Mouse (Mus musculus): ENCODE measurements at regions not wholly inside any gene's neighbourhood (a gene's known extent, or its start where the extent isn't known, plus 50 kb on each side); places are given as distances from the start of the nearest gene placed in this dataset.

- peak; percentile 6 for DNase-seq
Measured at GRCm38 (mm10) chr3:148762541-148763225, 227.7 kb downstream of the Adgrl2 start.

GRCm38 (mm10) chr3:148761586-148761985 is 228.8 kb downstream of the Adgrl2 start:
- no peak for DNase-seq

- DNase-seq = no peak
Measured at GRCm38 (mm10) chr3:148759500-148759899, 230.9 kb downstream of the Adgrl2 start.

GRCm38 (mm10) chr3:148746234-148746633 is 244.1 kb downstream of the Adgrl2 start:
- no peak for DNase-seq

GRCm38 (mm10) chr3:148744651-148745050 is 245.7 kb downstream of the Adgrl2 start:
- DNase-seq = no peak

- DNase-seq = peak in 1 of 2 experiments; percentile 1
Measured at GRCm38 (mm10) chr3:148734194-148734749, 256.1 kb downstream of the Adgrl2 start.

GRCm38 (mm10) chr3:148733227-148733854 is 257.0 kb downstream of the Adgrl2 start:
- no peak for DNase-seq

GRCm38 (mm10) chr3:148731436-148731835 is 258.9 kb downstream of the Adgrl2 start:
- no peak for DNase-seq

GRCm38 (mm10) chr3:148729242-148729680 is 261.1 kb downstream of the Adgrl2 start:
- peak; percentile 4 to 9 for DNase-seq

GRCm38 (mm10) chr3:148728513-148729241 is 261.7 kb downstream of the Adgrl2 start:
- no peak for DNase-seq

- no peak for DNase-seq
Measured at GRCm38 (mm10) chr3:148726596-148727331, 263.6 kb downstream of the Adgrl2 start.

- DNase-seq = no peak
Measured at GRCm38 (mm10) chr3:148696555-148696954, 293.8 kb downstream of the Adgrl2 start.

GRCm38 (mm10) chr3:148695453-148695852 is 294.9 kb downstream of the Adgrl2 start:
- peak in 1 of 2 experiments; percentile 4 for DNase-seq

GRCm38 (mm10) chr3:148683181-148683580 is 307.2 kb downstream of the Adgrl2 start:
- no peak for DNase-seq

- no peak for DNase-seq
Measured at GRCm38 (mm10) chr3:148682445-148682994, 307.8 kb downstream of the Adgrl2 start.

- DNase-seq = no peak
Measured at GRCm38 (mm10) chr3:148681186-148681585, 309.2 kb downstream of the Adgrl2 start.

- no peak for DNase-seq
Measured at GRCm38 (mm10) chr3:148680737-148681136, 309.6 kb downstream of the Adgrl2 start.

- DNase-seq = no peak
Measured at GRCm38 (mm10) chr3:148680086-148680485, 310.3 kb downstream of the Adgrl2 start.

GRCm38 (mm10) chr3:148679121-148679520 is 311.2 kb downstream of the Adgrl2 start:
- no peak for DNase-seq

- no peak for DNase-seq
Measured at GRCm38 (mm10) chr3:148676025-148676424, 314.3 kb downstream of the Adgrl2 start.

GRCm38 (mm10) chr3:148662888-148663477 is 327.4 kb downstream of the Adgrl2 start:
- DNase-seq = no peak

- no peak for DNase-seq
Measured at GRCm38 (mm10) chr3:148659024-148659423, 331.3 kb downstream of the Adgrl2 start.
